Mouse (Mus musculus) midbrain, embryonic 15.5 days (tissue): Measurements from ENCODE around the gene Apoa4. TPM values are rescaled to one million over a fixed set of nuclear protein-coding genes. Genes with fewer than 3 reads are reported as not detected.

Experiments used
- polyA plus RNA-seq: library from polyadenylated mRNA; unstranded; fragments of >200 nt; fragmentation: Nextera tagmentation; extraction: Ambion mirVana; gene quantifications from 2 replicates; pipeline ENCODE4 v1.2.1, GENCODE M21; 2015

Gene Apoa4
- polyA plus RNA-seq, 1 experiment from 2014 or later = 1.0 TPM

Other genes with a start within 250 kb of the Apoa4 start
- gene Pafah1b2, start 228.0 kb upstream of the Apoa4 start, polyA plus RNA-seq = 269 and 290 TPM in 2 replicates
- gene Sik3, start 227.9 kb upstream of the Apoa4 start, polyA plus RNA-seq = 13.6 and 14.5 TPM in 2 replicates
- 4.2 and 8.2 TPM in 2 replicates for gene Apoa1, start 12.1 kb upstream of the Apoa4 start, polyA plus RNA-seq
- not detected in 2 replicates for gene Apoc3, start 5.1 kb upstream of the Apoa4 start, polyA plus RNA-seq
- not detected in 2 replicates for gene Apoa5, start 27.9 kb downstream of the Apoa4 start, polyA plus RNA-seq
- gene Zpr1, start 32.4 kb downstream of the Apoa4 start, polyA plus RNA-seq = 60.1 and 64.0 TPM in 2 replicates
- gene Bud13, start 42.3 kb downstream of the Apoa4 start, polyA plus RNA-seq = 17.9 and 18.3 TPM in 2 replicates
- not detected in 2 replicates for gene 4931429L15Rik, start 79.3 kb downstream of the Apoa4 start, polyA plus RNA-seq